Mouse (Mus musculus): ENCODE results near the gene Reck.

Gene Reck

DNA sequence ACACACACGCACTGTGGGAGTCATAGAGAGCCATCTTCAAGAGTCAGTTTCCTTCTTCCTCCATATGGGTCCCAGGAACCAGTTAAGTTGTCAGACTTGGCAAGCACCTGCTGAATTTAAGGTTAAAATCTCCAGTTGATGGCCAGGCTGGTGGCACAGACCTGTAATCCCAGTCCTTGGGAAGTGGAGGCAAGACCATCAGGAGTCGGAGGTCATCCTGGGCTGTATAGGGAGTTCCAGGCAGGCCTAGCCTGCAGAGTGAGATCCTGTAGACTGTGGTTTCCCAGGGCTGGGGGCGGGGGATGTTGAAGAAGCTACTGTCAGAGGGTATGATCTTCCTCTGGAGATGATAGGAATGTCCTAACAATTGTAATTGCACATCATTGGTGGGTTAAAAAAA, 113.6 kb downstream of the Reck start:
- in situ Hi-C loops (cut with MboI; ENCODE audit: low sequenced_read_pairs) = loop anchor here (5.0 to 25.0 kb wide), 2 partner anchors 67 to 252 kb away; partner anchors contain the start of genes Hrct1 and Spaar

DNA sequence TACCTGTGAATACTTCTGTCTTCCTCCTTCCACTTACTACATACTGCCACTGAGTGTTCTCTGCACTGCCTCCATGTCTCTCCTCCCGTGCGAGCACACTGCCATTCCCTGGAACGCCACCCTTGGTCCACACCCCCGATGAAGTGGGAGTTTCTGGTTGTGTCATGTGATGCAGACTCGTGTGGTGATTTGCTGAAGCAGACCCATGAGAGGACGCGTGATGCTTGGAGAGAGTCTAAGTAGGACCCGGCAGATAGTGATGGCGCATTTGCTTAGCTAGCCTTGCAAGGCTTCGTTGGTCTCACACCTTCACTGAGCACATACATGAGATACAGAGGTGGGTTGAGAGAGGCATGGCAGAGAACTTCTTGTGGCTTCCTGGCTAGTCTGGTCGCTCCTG, 117.7 kb downstream of the Reck start:
- in situ Hi-C loops (cut with MboI; ENCODE audit: low sequenced_read_pairs) = loop anchor here (25.0 kb wide), 1 partner anchor 256 kb away; the partner anchor contains the start of genes Hrct1 and Spaar

GRCm38 (mm10) chr4:43994342-43994741, 119.0 kb downstream of the Reck start:
- in situ Hi-C loops (cut with MboI; ENCODE audit: low sequenced_read_pairs) = loop anchor here (25.0 kb wide), 1 partner anchor 257 kb away; the partner anchor contains the start of genes Hrct1 and Spaar
